Mouse (Mus musculus) intestine, postnatal 0 days (tissue): ENCODE measurements around the gene Prdm16. TPM values are rescaled to one million over a fixed set of nuclear protein-coding genes. Genes with fewer than 3 reads are reported as not detected.
A peak's percentile ranks its signal among the peaks of the same experiment; 100 is the strongest.

Experiments
- ATAC-seq: fragments of 200-750 bp; cut with Nextera tagmentation; 2 replicates; pipeline ENCODE4 v1.8.0; 2017; ENCODE audit warnings: mild to moderate bottlenecking, moderate TSS enrichment, moderate library complexity
- H3K27ac ChIP-seq: fragments of 300-500 bp; sonication (generic); 2 replicates; pipeline ENCODE4 v1.5.1; 2014; ENCODE audit warnings: mild to moderate bottlenecking, low read depth, low read length, moderate library complexity
- H3K27me3 ChIP-seq: fragments of 300-500 bp; sonication (generic); replicated peaks from 2 replicates; pipeline ENCODE4 v1.6.1; 2014; ENCODE audit warnings: low read length, mixed read lengths; ENCODE audit not compliant: control insufficient read depth, insufficient read depth
- H3K36me3 ChIP-seq: fragments of 300-500 bp; sonication (generic); 2 replicates; pipeline ENCODE4 v1.6.1; 2014; ENCODE audit warnings: mild to moderate bottlenecking, moderate library complexity; ENCODE audit not compliant: control insufficient read depth, insufficient read depth
- H3K4me1 ChIP-seq: fragments of 300-500 bp; sonication (generic); replicated peaks from 2 replicates; pipeline ENCODE4 v1.6.1; 2014; ENCODE audit warnings: antibody characterized with exemption, low read length, mixed read lengths; ENCODE audit not compliant: control insufficient read depth, insufficient read depth
- H3K4me2 ChIP-seq: fragments of 300-500 bp; sonication (generic); replicated peaks from 2 replicates; pipeline ENCODE4 v1.6.1; 2014; ENCODE audit warnings: low read depth, mild to moderate bottlenecking, moderate library complexity
- H3K4me3 ChIP-seq: fragments of 300-500 bp; sonication (generic); 2 replicates; pipeline ENCODE4 v1.5.1; 2014; ENCODE audit warnings: low read depth, low read length
- H3K9ac ChIP-seq: fragments of 300-500 bp; sonication (generic); 2 replicates; pipeline ENCODE4 v1.6.1; 2014; ENCODE audit warnings: mild to moderate bottlenecking, low read depth, low read length
- H3K9me3 ChIP-seq: fragments of 300-500 bp; sonication (generic); 2 replicates; pipeline ENCODE4 v1.6.1; 2016; ENCODE audit warnings: mixed run types; ENCODE audit not compliant: control insufficient read depth
- CTCF ChIP-seq: sonication (generic); IDR thresholded peaks from 2 replicates; pipeline ENCODE4 v1.5.1; 2016; ENCODE audit warnings: low read depth, mild to moderate bottlenecking, control low read depth, antibody characterized with exemption, moderate library complexity
- WGBS: fragments of 180-500 bp; shearing (Covaris S2); extraction: QIAGEN DNeasy Blood & Tissue Kit; methylation state at CpG from one replicate; pipeline ENCODE4 v1.1.7; 2014; 5-methylcytosine and 5-hydroxymethylcytosine counted together
- polyA plus RNA-seq: library from polyadenylated mRNA; unstranded; fragments of >200 nt; fragmentation: Nextera tagmentation; extraction: Ambion mirVana; gene quantifications from 2 replicates; pipeline ENCODE4 v1.2.1, GENCODE M21; 2015

Prdm16 gene
- polyA plus RNA-seq, 1 experiment from 2014 or later, result 9.0 TPM

GRCm38 (mm10) chr4:154539703-154540102, 97.0 kb downstream of the Prdm16 start:
- Histone ChIP-seq H3K27ac (no peak overlapping the region), H3K27me3 (no peaks in the 10 kb centered on the region), H3K9ac (no peak overlapping the region), H3K4me2 (no peak overlapping the region), H3K9me3 (no peaks in the 10 kb centered on the region), H3K4me1 (0 out of 2 replicates have a peak, but pooled peaks cover 7% of the 10 kb centered on the region), H3K4me3 (no peak overlapping the region), H3K36me3 (no peaks in the 10 kb centered on the region)
- no peak for ATAC-seq
- 46% methylated on average over 12 of the region's 12 CpGs for WGBS
- no peak for TF ChIP-seq CTCF

- Histone ChIP-seq H3K27me3 (no peaks in the 10 kb centered on the region), H3K36me3 (no peaks in the 10 kb centered on the region), H3K4me1 (0 out of 2 replicates have a peak, but pooled peaks cover 7% of the 10 kb centered on the region), H3K27ac (no peak overlapping the region), H3K4me2 (no peak overlapping the region), H3K4me3 (no peak overlapping the region), H3K9me3 (no peaks in the 10 kb centered on the region), H3K9ac (no peak overlapping the region)
- 84% methylated on average over 4 of the region's 4 CpGs for WGBS
- ATAC-seq, result no peak
- no peak for TF ChIP-seq CTCF
Observed at GRCm38 (mm10) chr4:154538727-154539126, 97.9 kb downstream of the Prdm16 start.

- Histone ChIP-seq H3K4me3 (no peak overlapping the region), H3K27ac (peak overlapping the region; percentile 75), H3K4me1 (no peaks in the 10 kb centered on the region), H3K9ac (no peak overlapping the region), H3K4me2 (no peak overlapping the region), H3K36me3 (no peaks in the 10 kb centered on the region), H3K27me3 (no peaks in the 10 kb centered on the region), H3K9me3 (no peaks in the 10 kb centered on the region)
- no peak for TF ChIP-seq CTCF
- WGBS, result 55% methylated on average over 5 of the region's 5 CpGs
- ATAC-seq, result peak; percentile 88
Observed at GRCm38 (mm10) chr4:154536110-154536509, 100.6 kb downstream of the Prdm16 start.

- Histone ChIP-seq H3K4me3 (no peak overlapping the region), H3K27ac (no peak overlapping the region), H3K4me1 (no peaks in the 10 kb centered on the region), H3K9ac (no peak overlapping the region), H3K4me2 (no peak overlapping the region), H3K27me3 (no peaks in the 10 kb centered on the region), H3K9me3 (no peaks in the 10 kb centered on the region), H3K36me3 (no peaks in the 10 kb centered on the region)
- WGBS, result 32% methylated on average over 4 of the region's 4 CpGs
- ATAC-seq, result no peak
- no peak for TF ChIP-seq CTCF
Observed at GRCm38 (mm10) chr4:154531368-154531767, 105.3 kb downstream of the Prdm16 start.

GRCm38 (mm10) chr4:154530336-154530735, 106.3 kb downstream of the Prdm16 start:
- no peak overlapping the region for H3K4me3 ChIP-seq
- no peaks in the 10 kb centered on the region for H3K4me1 ChIP-seq
- 59% methylated on average over 7 of the region's 7 CpGs for WGBS
- H3K27ac ChIP-seq, result no peak overlapping the region
- no peaks in the 10 kb centered on the region for H3K9me3 ChIP-seq
- H3K9ac ChIP-seq, result no peak overlapping the region
- ATAC-seq, result no peak
- no peaks in the 10 kb centered on the region for H3K36me3 ChIP-seq
- no peak for TF ChIP-seq CTCF
- H3K27me3 ChIP-seq, result no peaks in the 10 kb centered on the region
- no peak overlapping the region for H3K4me2 ChIP-seq

GRCm38 (mm10) chr4:154527506-154527905, 109.2 kb downstream of the Prdm16 start:
- no peak for TF ChIP-seq CTCF
- 64% methylated on average over 9 of the region's 9 CpGs for WGBS
- H3K9me3 ChIP-seq, result no peaks in the 10 kb centered on the region
- no peak overlapping the region for H3K4me3 ChIP-seq
- H3K36me3 ChIP-seq, result no peaks in the 10 kb centered on the region
- H3K4me2 ChIP-seq, result no peak overlapping the region
- no peak for ATAC-seq
- no peaks in the 10 kb centered on the region; the same call in 1 of the 2 replicates for H3K4me1 ChIP-seq
- H3K9ac ChIP-seq, result no peak overlapping the region
- no peak overlapping the region for H3K27ac ChIP-seq
- no peaks in the 10 kb centered on the region for H3K27me3 ChIP-seq

- Histone ChIP-seq H3K4me1 (no peaks in the 10 kb centered on the region; the same call in 1 of the 2 replicates), H3K9me3 (no peaks in the 10 kb centered on the region), H3K4me3 (no peak overlapping the region), H3K4me2 (no peak overlapping the region), H3K27ac (no peak overlapping the region), H3K9ac (no peak overlapping the region), H3K27me3 (no peaks in the 10 kb centered on the region), H3K36me3 (no peaks in the 10 kb centered on the region)
- 69% methylated on average over 6 of the region's 6 CpGs for WGBS
- no peak for ATAC-seq
- TF ChIP-seq CTCF, result no peak
Observed at GRCm38 (mm10) chr4:154526351-154526786, 110.3 kb downstream of the Prdm16 start.
